ENCODE assay signal across 18 mouse cellular contexts in genomic region chr10:61346374-61346773, GRCm38 (mm10). TPM values are rescaled to one million over a fixed set of nuclear protein-coding genes. Genes with fewer than 3 reads are reported as not detected.
DNase-seq lines count a peak whose midpoint lies in the region; ATAC-seq and TF ChIP-seq lines count a peak whose summit lies in the region.
"Had no signal": no experiment of that assay in that cellular context is flagged by ENCODE, and none has a peak within 500 bp of the region (broad histone marks: within the 10 kb centered on the region; RNA-seq: fewer than 3 reads in every experiment).

No protein-coding gene starts in this region.

- WGBS in heart, embryonic 14.5 days, result 14% methylated on average over 10 of the region's 10 CpGs
- WGBS in lung, embryonic 15.5 days, result 13% methylated on average over 10 of the region's 10 CpGs
- 25% methylated on average over 10 of the region's 10 CpGs for WGBS in lung, adult 2 months
- 25% methylated on average over 10 of the region's 10 CpGs for WGBS in embryonic facial prominence, embryonic 13.5 days
- 13% methylated on average over 10 of the region's 10 CpGs for WGBS in stomach, embryonic 16.5 days

- H3K27me3 ChIP-seq in heart, embryonic 14.5 days (ENCODE audit: control insufficient read depth, insufficient read depth, low read length), result no peaks in the 10 kb centered on the region
- no peaks in the 10 kb centered on the region for H3K27me3 ChIP-seq in lung, embryonic 15.5 days
- no peaks in the 10 kb centered on the region for H3K27me3 ChIP-seq in embryonic facial prominence, embryonic 13.5 days
- H3K27me3 ChIP-seq in stomach, embryonic 16.5 days (ENCODE audit: control insufficient read depth, insufficient read depth, low read length), result no peaks in the 10 kb centered on the region

- H3K4me2 ChIP-seq in heart, embryonic 14.5 days (ENCODE audit: low read length), result no peak overlapping the region
- no peak overlapping the region for H3K4me2 ChIP-seq in lung, embryonic 15.5 days
- no peak overlapping the region for H3K4me2 ChIP-seq in embryonic facial prominence, embryonic 13.5 days
- no peak overlapping the region for H3K4me2 ChIP-seq in stomach, embryonic 16.5 days (ENCODE audit: low read depth, low read length)

- peak overlapping the region; percentile 17 to 24; a peak in 2 of 4 replicates for H3K27ac ChIP-seq in heart, embryonic 14.5 days (replicated peaks in 1 of 2; ENCODE audit: control insufficient read depth in 1 of 2, insufficient read depth in 1 of 2, low read depth in 2 of 2, low read length in 2 of 2)
- peak overlapping the region; percentile 79 for H3K27ac ChIP-seq in lung, embryonic 15.5 days
- peak overlapping the region; percentile 11; the same call in 1 of the 2 replicates for H3K27ac ChIP-seq in embryonic facial prominence, embryonic 13.5 days
- no peak overlapping the region; the same call in 1 of the 2 replicates for H3K27ac ChIP-seq in stomach, embryonic 16.5 days (ENCODE audit: low read length)
- H3K27ac ChIP-seq: heart, adult 2 months; layer of hippocampus, adult 2 months; liver, embryonic 14.5 days had no signal

- H3K9me3 ChIP-seq in heart, embryonic 14.5 days (ENCODE audit: control insufficient read depth, low read length), result 0 out of 2 replicates have a peak, but pooled peaks cover 3% of the 10 kb centered on the region
- H3K9me3 ChIP-seq in lung, embryonic 15.5 days, result no peaks in the 10 kb centered on the region
- no peaks in the 10 kb centered on the region for H3K9me3 ChIP-seq in embryonic facial prominence, embryonic 13.5 days
- no peaks in the 10 kb centered on the region for H3K9me3 ChIP-seq in stomach, embryonic 16.5 days (replicated peaks; ENCODE audit: control insufficient read depth, low read length)

- TF ChIP-seq CTCF in lung, adult 2 months (IDR thresholded peaks at IDR 0.05; ENCODE audit: insufficient read depth, low read length), result no peak

- H3K4me3 ChIP-seq in heart, embryonic 14.5 days (ENCODE audit: control insufficient read depth in 1 of 2, insufficient read depth in 1 of 2, low read depth in 1 of 2, low read length in 2 of 2), result no peak overlapping the region
- H3K4me3 ChIP-seq in lung, embryonic 15.5 days, result no peak overlapping the region
- H3K4me3 ChIP-seq in lung, adult 2 months (replicated peaks; ENCODE audit: extremely low read depth, low read depth, low read length), result no peak overlapping the region
- no peak overlapping the region for H3K4me3 ChIP-seq in embryonic facial prominence, embryonic 13.5 days
- no peak overlapping the region for H3K4me3 ChIP-seq in stomach, embryonic 16.5 days (replicated peaks; ENCODE audit: low read length)
- H3K4me3 ChIP-seq: erythroblast, embryonic 14.5 days; heart, adult 2 months; layer of hippocampus, adult 2 months had no signal

- H3K9ac ChIP-seq in heart, embryonic 14.5 days (ENCODE audit: low read length), result no peak overlapping the region
- H3K9ac ChIP-seq in lung, embryonic 15.5 days, result no peak overlapping the region
- no peak overlapping the region for H3K9ac ChIP-seq in embryonic facial prominence, embryonic 13.5 days
- H3K9ac ChIP-seq in stomach, embryonic 16.5 days (ENCODE audit: low read length), result peak overlapping the region; percentile 8; the same call in 1 of the 2 replicates
- H3K9ac ChIP-seq: liver, embryonic 14.5 days had no signal

- H3K4me1 ChIP-seq in heart, embryonic 14.5 days (ENCODE audit: control insufficient read depth in 2 of 2, insufficient read depth in 2 of 2, low read length in 2 of 2), result peaks cover 15 to 26% of the 10 kb centered on the region in 2 experiments
- peaks cover 28% of the 10 kb centered on the region for H3K4me1 ChIP-seq in lung, embryonic 15.5 days
- H3K4me1 ChIP-seq in lung, adult 2 months (ENCODE audit: control insufficient read depth, insufficient read depth, low read length), result peaks cover 11% of the 10 kb centered on the region
- H3K4me1 ChIP-seq in embryonic facial prominence, embryonic 13.5 days, result peaks cover 7% of the 10 kb centered on the region; the same call in 1 of the 2 replicates
- H3K4me1 ChIP-seq in stomach, embryonic 16.5 days (ENCODE audit: control insufficient read depth, insufficient read depth, low read length), result peaks cover 10% of the 10 kb centered on the region; the same call in 1 of the 2 replicates

- ATAC-seq in heart, embryonic 14.5 days (ENCODE audit: insufficient number of reproducible peaks, insufficient read depth, low FRiP score, low read depth), result no peak
- peak; percentile 16; the same call in 1 of the 2 replicates for ATAC-seq in lung, embryonic 15.5 days (ENCODE audit: borderline replicate concordance, extremely low read depth, low FRiP score, low TSS enrichment)
- ATAC-seq in embryonic facial prominence, embryonic 13.5 days (ENCODE audit: insufficient number of reproducible peaks, insufficient read depth, low FRiP score, low TSS enrichment, low read depth), result no peak
- peak; percentile 37; the same call in 1 of the 2 replicates for ATAC-seq in stomach, embryonic 16.5 days (ENCODE audit: insufficient read depth, low FRiP score)
- ATAC-seq: inflammation-experienced regulatory T-cells, adult 6 months had no signal

- DNase-seq in heart, postnatal 14 days, result no peak
- no peak for DNase-seq in lung, adult 2 months
- no peak for DNase-seq in thymus, postnatal 36 days
- DNase-seq: adrenal gland, postnatal 25 days; heart, adult 2 months had no signal

- peaks cover 78% of the 10 kb centered on the region for H3K36me3 ChIP-seq in heart, embryonic 14.5 days (ENCODE audit: control insufficient read depth, insufficient read depth, low read length)
- peaks cover 41% of the 10 kb centered on the region for H3K36me3 ChIP-seq in lung, embryonic 15.5 days
- peaks cover 55% of the 10 kb centered on the region for H3K36me3 ChIP-seq in embryonic facial prominence, embryonic 13.5 days
- H3K36me3 ChIP-seq in stomach, embryonic 16.5 days (ENCODE audit: control insufficient read depth, insufficient read depth, low read length), result peaks cover 5% of the 10 kb centered on the region; the same call in 1 of the 2 replicates

- TF ChIP-seq POLR2A in lung, adult 2 months (IDR thresholded peaks at IDR 0.05; ENCODE audit: borderline replicate concordance, extremely low read depth, low read depth, low read length), result no peak

- intact Hi-C loops in heart, postnatal 14 days (cut with DNase I), result loop anchor here (10.0 kb wide), 1 partner anchor 308 kb away; no protein-coding TSS in a partner anchor

RNA-seq across cellular contexts. Expression of gene Pald1, which starts 37.0 kb away (rescaled TPM):
- 19.5 and 21.7 TPM in 2 replicates for polyA plus RNA-seq in heart, embryonic 14.5 days (2014; fragmentation: Nextera tagmentation; extraction: Ambion mirVana)
- total RNA-seq in heart, postnatal 14 days (2021), result 10 to 100 TPM; 32.0 to 36.8 TPM
- 47.5 and 48.1 TPM in 2 replicates for polyA plus RNA-seq in lung, embryonic 15.5 days (2015; fragmentation: Nextera tagmentation; extraction: Ambion mirVana)
- polyA plus RNA-seq in lung, adult 2 months (2012; rRNA removed), result 69.1 and 76.2 TPM in 2 replicates
- 22.4 and 22.5 TPM in 2 replicates for polyA plus RNA-seq in embryonic facial prominence, embryonic 13.5 days (2015; fragmentation: Nextera tagmentation; extraction: Ambion mirVana)
- 17.0 and 18.1 TPM in 2 replicates for polyA plus RNA-seq in stomach, embryonic 16.5 days (2015; fragmentation: Nextera tagmentation; extraction: Ambion mirVana)

RNA-seq across cellular contexts. Expression of gene Prf1, which starts 48.7 kb away (rescaled TPM):
- 0.11 TPM in 1 of 2 replicates, not detected in the other for polyA plus RNA-seq in heart, embryonic 14.5 days (2014; fragmentation: Nextera tagmentation; extraction: Ambion mirVana)
- not detected for total RNA-seq in heart, postnatal 14 days (2021)
- 0.18 TPM in 1 of 2 replicates, not detected in the other for polyA plus RNA-seq in lung, embryonic 15.5 days (2015; fragmentation: Nextera tagmentation; extraction: Ambion mirVana)
- 6.2 and 8.0 TPM in 2 replicates for polyA plus RNA-seq in lung, adult 2 months (2012; rRNA removed)
- not detected in 2 replicates for polyA plus RNA-seq in embryonic facial prominence, embryonic 13.5 days (2015; fragmentation: Nextera tagmentation; extraction: Ambion mirVana)
- polyA plus RNA-seq in stomach, embryonic 16.5 days (2015; fragmentation: Nextera tagmentation; extraction: Ambion mirVana), result not detected in 2 replicates
- total RNA-seq: common myeloid progenitor, adult 5-6 weeks; layer of hippocampus, adult 2 months; left cerebral cortex, postnatal 25 days; MEL had no signal
- polyA plus RNA-seq: C2C12; erythroblast, embryonic 14.5 days; neural tube, embryonic 14.5 days had no signal

Comparison
In these comparisons a context has a peak if more than half of its experiments do, and no peak if none do; other contexts are left out.
1. ATAC-seq: peak in lung, embryonic 15.5 days (single experiment) and stomach, embryonic 16.5 days (single experiment); none in heart, embryonic 14.5 days (single experiment) and embryonic facial prominence, embryonic 13.5 days (single experiment).